Mouse (Mus musculus): Measurements from ENCODE around the gene Rab25.
A peak's percentile ranks its signal among the peaks of the same experiment; 100 is the strongest.

Rab25 gene

GRCm38 (mm10) chr3:88567892-88568291 lies 19.8 kb upstream of the Rab25 start:
- DNase-seq (ENCODE audit: low read depth, low spot score): no peak

DNA sequence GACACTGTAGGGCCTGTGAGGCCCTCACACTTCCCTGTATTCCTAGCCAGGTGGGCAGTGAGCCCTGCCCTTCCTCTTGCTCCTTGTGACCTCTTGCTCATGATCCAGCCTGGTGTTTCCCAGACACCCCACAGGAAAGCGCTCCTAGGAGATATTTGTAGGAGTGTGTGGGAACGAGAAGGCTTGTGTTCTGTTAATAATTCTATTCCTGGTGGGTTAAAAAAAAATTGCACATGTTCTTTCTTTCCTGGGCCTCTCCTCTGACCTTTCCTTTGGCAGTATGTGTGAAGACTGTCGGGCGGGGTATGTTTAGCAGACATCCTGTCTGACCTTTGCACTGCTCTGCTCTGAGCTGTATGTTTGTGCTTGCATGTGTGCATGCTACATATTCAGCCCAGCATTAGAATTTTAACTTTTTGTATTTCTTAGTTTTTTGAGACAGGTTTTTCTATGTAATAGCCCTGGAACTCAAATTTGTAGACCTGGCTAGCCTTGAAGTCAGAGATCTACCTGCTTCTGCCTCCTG lies 18.5 kb upstream of the Rab25 start:
- no peak for DNase-seq (ENCODE audit: low read depth, low spot score)

- no peak for DNase-seq (ENCODE audit: low read depth, low spot score)
These were observed 18.0 kb upstream of the Rab25 start for GRCm38 (mm10) chr3:88566116-88566515.

GRCm38 (mm10) chr3:88563966-88564365 lies 15.9 kb upstream of the Rab25 start:
- DNase-seq (ENCODE audit: low read depth, low spot score): no peak

GRCm38 (mm10) chr3:88563442-88563841 lies 15.3 kb upstream of the Rab25 start:
- DNase-seq (ENCODE audit: low read depth, low spot score): no peak

- peak; percentile 29 for DNase-seq (ENCODE audit: low read depth, low spot score)
These were observed 13.9 kb upstream of the Rab25 start for GRCm38 (mm10) chr3:88561989-88562388.

DNA sequence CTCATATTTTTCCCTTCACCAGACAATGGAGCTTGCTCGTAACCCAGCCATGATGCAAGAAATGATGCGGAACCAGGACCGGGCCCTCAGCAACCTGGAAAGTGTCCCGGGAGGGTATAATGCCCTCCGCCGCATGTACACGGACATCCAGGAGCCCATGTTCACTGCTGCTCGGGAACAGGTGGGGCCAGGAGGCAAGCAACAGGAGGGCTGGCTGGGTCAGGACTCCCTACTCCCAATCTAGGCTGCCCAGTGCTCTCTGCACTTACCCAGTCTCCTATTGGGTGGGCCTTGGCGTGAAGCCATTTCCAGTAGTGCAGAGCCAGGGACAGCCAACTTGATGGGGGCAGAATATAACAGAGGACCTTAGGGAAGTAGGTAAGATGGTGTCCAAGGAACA lies 11.5 kb upstream of the Rab25 start:
- no peak for DNase-seq (ENCODE audit: low read depth, low spot score)

- DNase-seq (ENCODE audit: low read depth, low spot score): no peak
These were observed 8.5 kb upstream of the Rab25 start for GRCm38 (mm10) chr3:88556616-88557015.

DNA sequence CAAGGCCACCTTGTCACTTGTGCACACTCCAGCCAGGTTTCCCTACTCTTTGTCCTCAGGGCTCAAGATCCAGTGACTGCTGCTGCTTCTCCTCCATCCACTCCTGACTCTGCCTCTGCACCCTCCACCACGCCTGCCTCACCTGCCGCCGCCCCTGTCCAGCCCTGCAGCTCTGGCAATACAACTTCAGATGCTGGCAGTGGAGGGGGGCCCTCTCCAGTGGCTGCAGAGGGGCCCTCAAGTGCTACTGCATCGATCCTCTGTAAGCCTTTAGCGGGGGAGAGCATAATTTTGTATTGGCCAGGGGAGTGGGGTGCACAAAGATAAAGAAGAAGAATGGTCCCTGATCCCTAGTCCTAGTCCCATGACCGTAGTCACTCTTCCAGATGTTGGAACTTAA lies 7.6 kb upstream of the Rab25 start:
- DNase-seq (ENCODE audit: low read depth, low spot score): no peak

DNA sequence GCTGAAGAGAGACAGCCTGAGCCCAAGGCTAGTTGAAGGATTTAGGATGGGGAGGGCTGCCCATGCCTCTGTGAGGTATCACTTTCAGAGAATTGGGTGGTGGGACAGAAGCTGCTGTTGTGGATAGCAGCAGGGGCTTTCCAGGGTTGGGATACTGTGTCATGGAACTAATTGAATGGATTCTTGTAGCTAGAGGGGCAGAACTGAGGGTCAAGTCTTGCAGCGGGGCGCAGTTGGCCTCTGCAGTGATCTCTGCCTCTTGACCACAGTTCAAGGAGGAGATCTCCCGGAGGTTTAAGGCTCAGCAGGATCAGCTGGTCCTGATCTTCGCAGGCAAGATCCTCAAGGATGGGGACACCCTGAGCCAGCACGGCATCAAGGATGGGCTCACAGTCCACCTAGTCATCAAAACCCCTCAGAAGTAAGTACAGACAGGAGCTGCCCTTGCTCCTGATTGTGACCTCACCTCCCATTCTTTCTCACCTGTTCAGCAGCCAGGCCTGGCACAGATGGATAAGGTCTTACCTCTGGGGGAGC lies 7.0 kb upstream of the Rab25 start:
- DNase-seq (ENCODE audit: low read depth, low spot score): no peak

DNA sequence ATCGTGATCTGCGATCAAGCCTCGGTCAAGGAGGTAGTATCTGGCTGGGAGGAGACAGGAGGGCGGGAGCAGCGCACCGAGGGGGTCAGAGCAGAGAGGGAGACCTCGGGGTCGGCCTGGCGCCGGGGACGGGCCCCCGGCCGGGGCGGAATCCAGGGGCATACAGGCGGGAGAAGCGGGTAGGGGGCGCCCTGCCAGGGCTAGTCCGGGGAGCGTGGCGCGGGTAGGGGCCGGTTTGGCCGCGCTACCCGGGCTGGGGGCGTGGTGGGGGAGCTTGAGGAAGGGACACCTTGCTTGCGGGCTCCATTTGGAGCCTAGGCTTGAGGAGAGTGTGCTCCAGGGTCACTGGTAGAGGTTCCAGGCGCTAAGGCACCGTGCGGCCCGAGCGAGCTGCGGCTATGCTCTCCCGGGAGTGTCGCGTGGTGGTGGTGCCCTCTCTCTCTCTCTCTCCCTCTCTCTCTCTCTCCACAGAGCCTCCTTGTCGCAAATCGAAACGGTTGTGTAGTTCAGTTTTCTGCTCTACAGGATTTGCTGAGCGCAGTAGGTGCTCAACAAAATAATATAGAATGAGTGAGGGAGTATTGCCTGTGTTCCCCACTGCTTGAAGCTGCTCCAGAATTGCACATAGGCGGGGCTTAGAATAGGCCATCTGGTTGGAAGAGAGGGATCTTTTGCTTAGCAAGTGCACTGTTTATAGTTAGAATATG lies 5.9 kb upstream of the Rab25 start:
- peak; percentile 85 for DNase-seq (ENCODE audit: low read depth, low spot score)

GRCm38 (mm10) chr3:88553525-88553879 lies 5.4 kb upstream of the Rab25 start, which contains the start of gene Ubqln4:
Gene Ubqln4 (plus strand): TSS chr3:88553758.
- DNase-seq (ENCODE audit: low read depth, low spot score): peak; percentile 94

GRCm38 (mm10) chr3:88552676-88553524 lies 4.8 kb upstream of the Rab25 start, which contains the start of gene Lamtor2:
Gene Lamtor2 (minus strand): TSS chr3:88553074.
- peak; percentile 99 for DNase-seq (ENCODE audit: low read depth, low spot score)

GRCm38 (mm10) chr3:88552082-88552645 lies 4.1 kb upstream of the Rab25 start:
- DNase-seq (ENCODE audit: low read depth, low spot score): no peak

GRCm38 (mm10) chr3:88551586-88551985 lies 3.5 kb upstream of the Rab25 start:
- no peak for DNase-seq (ENCODE audit: low read depth, low spot score)

GRCm38 (mm10) chr3:88546674-88547418 lies 1.3 kb downstream of the Rab25 start:
- DNase-seq (ENCODE audit: low read depth, low spot score): no peak

GRCm38 (mm10) chr3:88544955-88545591 lies 3.0 kb downstream of the Rab25 start:
- no peak for DNase-seq (ENCODE audit: low read depth, low spot score)

- peak; percentile 47 for DNase-seq (ENCODE audit: low read depth, low spot score)
These were observed 3.6 kb downstream of the Rab25 start for GRCm38 (mm10) chr3:88544514-88544913.

DNA sequence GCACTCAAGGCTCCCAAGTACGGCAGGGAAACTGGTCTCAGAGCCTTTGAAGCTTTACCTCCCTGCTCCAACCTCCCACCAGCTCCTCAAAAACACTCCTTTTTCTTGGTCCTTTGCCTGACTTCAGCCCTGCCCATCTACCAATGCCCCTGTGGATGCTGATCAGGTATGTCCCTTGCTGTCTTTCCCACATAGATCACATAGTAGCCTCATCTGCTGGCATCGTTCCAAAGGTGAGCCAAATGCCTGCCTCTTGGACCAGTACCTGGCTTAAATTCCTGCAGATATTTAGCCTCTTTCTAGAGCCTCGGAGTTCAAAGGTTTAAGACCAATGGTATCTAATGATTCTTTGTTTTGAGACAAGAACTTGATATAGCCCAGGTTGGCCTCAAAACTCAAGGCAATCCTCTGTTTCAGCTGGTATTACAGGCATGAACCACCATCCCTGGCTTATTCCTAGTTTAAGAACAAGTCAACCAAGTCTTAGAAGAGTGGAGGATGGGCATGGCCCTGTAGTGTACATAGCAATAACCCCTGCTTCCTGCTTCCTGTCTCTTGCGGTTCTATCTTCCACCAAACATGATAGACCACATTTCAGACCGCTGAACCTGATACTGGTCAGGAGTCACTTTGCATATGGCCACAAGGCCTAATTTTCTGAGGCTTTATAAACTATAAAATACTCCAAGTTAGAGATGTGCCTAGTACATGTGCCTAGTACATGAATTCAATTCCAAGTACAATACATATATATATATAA lies 4.3 kb downstream of the Rab25 start:
- no peak for DNase-seq (ENCODE audit: low read depth, low spot score)

DNA sequence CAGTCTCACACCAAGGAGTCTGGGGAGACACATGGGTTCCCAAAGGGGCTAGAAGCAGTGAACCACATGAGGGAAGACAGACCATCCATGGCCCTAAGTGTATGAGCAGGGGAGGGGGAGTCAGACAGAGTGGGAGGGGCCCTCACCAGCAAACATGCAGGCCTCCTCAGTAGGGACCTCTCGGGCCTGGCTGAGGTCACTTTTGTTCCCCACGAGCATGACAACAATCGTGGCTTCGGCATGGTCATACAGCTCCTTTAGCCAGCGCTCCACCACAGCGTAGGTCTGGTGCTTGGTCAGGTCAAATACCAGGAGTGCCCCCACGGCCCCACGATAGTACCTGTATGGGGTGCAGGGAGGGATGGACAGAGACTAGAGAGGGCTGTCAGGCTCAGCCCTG lies 4.9 kb downstream of the Rab25 start:
- no peak for DNase-seq (ENCODE audit: low read depth, low spot score)

All from brain, adult 2 months (tissue).